Mouse (Mus musculus): ENCODE data around the gene Pcsk4.

Pcsk4 gene

DNA sequence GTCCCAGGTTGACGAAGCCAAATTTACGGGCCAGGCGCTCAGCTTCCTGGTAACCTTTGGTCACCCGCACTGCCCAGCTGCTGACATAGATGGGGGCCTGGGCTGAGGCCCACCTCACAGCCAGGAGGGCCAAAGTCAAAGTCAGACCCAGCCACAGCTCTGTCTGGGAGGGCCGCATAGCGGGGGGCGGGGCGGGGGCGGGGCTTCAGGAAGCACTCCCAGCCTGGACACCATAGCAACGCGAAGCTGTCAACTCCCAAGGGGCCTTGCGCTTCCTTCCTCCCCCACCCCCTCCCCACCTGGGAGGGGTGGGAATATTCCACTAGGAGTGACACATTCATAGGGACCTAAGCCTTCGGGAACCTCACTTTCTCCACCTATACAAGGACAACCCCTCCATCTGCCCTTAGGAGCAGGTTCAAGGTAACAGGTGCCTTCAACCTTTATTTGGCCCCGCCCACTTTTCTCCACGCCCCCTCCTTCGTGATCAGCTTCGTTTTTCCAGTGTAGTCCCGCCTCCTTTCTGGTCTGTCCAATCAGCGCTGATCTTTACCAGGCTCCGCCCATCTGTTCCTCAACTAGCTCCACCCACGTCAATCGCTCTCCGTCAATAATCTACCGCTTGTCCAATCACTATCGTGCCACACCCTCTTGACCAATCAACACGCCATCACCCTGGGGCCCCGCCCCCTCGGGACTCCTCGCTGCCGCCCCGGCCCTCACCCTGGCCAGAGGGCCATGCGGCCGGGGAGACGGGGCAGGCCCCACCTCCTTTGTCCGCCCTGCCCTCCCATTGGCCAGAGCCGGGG is at the start of gene Pcsk4, which contains the start of gene Reep6:
Gene Pcsk4, minus strand, starts transcription at position 226 of the 809 bp plus-strand sequence.
Gene Reep6, plus strand, starts transcription at position 681 of the 809 bp plus-strand sequence.
- peak; percentile 93 for DNase-seq

DNA sequence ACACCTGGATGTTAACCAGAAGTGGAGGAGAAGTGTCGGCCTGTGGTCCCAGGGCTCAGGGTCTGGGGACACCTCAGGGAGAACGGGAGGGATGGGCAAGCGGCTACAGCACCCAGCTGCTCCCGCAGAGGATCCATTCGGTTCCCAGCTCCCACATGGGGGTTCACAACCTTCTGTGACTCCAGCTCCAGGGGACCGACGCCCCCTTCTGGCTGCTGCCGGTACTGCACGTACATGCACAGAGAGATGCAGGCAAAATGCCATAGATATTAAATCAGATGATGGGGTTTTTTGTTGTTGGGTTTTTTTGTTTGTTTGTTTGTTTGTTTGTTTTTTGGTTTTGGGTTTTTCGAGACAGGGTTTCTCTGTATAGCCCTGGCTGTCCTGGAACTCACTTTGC is 48.4 kb upstream of the Pcsk4 start:
- no peak for DNase-seq

- DNase-seq: peak; percentile 79
Observed at GRCm38 (mm10) chr10:80376160-80376559, 46.9 kb upstream of the Pcsk4 start.

DNA sequence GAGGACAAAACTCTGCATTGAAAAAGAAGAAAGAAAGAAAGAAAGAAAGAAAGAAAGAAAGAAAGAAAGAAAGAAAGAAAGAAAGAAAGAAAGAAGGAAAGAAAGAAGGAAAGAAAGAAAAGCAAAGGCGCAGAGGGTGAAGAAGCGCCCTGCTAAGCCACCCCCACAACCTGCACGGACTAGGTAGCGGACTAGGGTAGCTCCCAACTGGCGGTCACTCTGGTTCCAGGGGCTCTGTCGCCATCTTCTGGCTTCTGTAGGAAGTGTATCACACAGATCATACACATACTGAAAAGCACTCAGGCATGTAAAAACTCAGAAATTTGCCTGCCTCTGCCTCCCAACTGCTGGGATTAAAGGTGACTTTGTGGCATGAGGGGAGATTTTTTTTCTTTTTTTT is 44.8 kb upstream of the Pcsk4 start:
- DNase-seq: no peak

DNA sequence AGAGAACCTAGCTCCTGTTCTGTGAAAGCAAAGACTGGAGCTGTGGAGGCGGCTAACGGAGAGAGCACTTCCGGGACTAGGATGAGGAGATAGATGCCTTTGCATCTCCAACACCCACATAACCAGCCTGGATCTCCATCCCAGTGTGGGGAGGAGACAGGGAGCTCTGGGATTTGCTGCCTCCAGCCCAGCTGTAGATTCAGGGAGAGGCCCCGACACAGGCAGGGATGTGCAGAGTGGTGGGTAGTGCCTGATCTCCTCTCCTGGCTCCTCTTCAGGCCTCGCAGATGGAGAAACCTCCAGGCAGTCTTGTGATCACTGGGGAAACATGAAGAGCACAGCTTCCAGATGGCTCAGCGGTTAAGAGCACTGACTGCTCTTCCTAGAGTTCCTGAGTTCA is 43.4 kb upstream of the Pcsk4 start:
- DNase-seq: no peak

GRCm38 (mm10) chr10:80371983-80372382 is 42.7 kb upstream of the Pcsk4 start:
- DNase-seq: no peak

DNA sequence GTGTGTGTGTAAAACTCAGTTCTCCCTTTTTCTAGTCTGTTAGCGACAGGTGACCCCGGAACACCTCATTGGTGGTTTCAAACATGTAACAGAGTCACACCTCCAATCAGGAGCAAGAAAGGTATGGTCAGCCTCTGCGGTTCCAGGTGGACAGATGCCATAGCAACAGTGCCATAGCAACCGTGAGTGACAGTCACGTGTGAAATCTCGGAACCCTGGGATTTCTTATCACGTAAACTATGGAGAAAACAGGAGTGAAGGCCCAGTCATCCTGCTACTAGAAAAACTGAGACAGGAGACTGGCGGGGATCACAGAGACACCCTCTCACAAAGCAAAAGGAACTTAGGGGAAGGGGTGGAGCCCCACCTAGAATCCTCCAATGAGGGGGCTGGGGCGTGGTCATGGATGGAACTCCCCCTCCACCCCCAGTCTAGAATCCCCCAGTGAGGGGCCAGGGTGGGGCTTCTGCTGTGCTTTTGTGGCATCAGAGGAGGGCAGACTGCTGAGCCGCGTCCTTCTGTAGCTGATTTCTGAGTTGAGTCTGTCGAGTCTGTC is 42.2 kb upstream of the Pcsk4 start:
- peak; percentile 56 for DNase-seq

- DNase-seq: no peak
Observed at GRCm38 (mm10) chr10:80369995-80370747, 40.9 kb upstream of the Pcsk4 start.

GRCm38 (mm10) chr10:80368392-80368791 is 39.1 kb upstream of the Pcsk4 start:
- DNase-seq: no peak

DNA sequence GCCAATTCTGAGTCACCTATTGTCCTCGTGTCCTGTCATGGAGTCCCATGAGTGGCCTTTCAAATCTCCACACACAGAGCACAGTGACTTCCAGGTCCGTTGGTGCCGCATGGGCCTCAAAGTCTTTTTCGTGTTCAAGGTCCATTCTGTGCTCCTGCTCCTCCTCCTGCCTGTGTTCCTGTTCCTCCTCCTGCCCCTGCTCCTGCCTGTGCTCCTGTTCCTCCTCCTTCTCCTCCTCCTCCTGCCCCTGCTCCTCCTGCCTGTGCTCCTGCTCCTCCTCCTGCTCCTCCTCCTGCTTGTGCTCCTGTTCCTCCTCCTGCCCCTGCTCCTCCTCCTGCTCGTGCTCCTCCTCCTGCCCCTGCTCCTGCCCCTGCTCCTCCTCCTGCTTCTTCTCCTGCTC is 38.7 kb upstream of the Pcsk4 start:
- DNase-seq: no peak

- DNase-seq: no peak
Observed at GRCm38 (mm10) chr10:80365736-80366135, 36.4 kb upstream of the Pcsk4 start.

GRCm38 (mm10) chr10:80363734-80364133 is 34.4 kb upstream of the Pcsk4 start:
- no peak for DNase-seq

DNA sequence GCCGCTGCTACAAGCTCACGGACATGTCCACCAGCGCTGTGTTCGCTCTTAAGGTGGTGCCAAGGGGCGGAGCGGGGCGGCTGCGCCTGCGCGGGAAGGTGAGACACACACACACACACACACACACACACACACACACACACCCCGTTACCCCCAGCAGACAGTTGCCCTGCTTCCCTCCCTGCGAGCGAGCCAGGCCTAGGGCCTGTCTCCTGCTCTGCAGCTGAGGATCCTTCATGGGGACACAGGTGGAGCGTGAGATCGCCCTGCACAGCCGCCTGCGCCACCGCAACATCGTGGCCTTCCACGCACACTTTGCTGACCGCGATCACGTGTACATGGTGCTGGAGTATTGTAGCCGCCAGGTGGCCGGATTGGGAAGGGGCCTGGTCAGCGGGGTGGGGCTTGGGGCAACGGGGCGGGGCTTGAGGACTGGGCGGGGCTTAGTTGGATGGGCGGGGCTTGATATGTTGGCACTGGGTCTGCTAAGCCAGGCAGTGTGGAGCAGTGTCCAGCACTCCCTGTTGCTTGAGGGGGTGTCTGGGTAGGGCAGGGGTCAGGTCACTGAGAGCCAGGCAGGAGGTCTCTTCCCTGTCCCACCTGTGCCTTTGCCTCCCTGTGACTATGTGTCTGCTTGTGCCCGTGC is 28.8 kb upstream of the Pcsk4 start:
- DNase-seq: no peak

- no peak for DNase-seq
Observed at GRCm38 (mm10) chr10:80357336-80357735, 28.0 kb upstream of the Pcsk4 start.

- DNase-seq: no peak
Observed at GRCm38 (mm10) chr10:80356737-80357136, 27.4 kb upstream of the Pcsk4 start.

GRCm38 (mm10) chr10:80356001-80356682 is 26.8 kb upstream of the Pcsk4 start, which contains the start of gene Plk5:
Plk5 (plus strand) TSS chr10:80356459.
- peak; percentile 52 for DNase-seq

DNA sequence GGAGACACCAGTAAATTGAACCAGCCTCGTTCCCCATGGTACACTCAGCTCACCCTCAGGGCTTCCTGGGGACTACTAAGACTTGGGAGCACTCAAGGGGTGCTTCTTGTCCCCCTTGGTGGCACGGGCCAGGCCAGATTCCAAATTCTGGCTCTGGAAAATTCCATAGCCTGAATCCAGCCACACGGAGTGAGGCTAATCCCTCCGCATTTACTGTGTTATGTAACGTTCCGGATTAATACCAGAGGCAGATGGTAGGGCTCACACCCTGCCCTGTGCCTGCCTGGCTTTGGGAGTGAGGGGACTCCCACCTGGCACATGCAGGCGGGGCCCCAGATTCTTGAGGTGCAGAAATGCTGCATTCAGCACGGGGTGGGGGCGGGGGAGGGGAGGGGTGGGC is 26.1 kb upstream of the Pcsk4 start:
- DNase-seq: no peak

- no peak for DNase-seq
Observed at GRCm38 (mm10) chr10:80352727-80353126, 23.4 kb upstream of the Pcsk4 start.

DNA sequence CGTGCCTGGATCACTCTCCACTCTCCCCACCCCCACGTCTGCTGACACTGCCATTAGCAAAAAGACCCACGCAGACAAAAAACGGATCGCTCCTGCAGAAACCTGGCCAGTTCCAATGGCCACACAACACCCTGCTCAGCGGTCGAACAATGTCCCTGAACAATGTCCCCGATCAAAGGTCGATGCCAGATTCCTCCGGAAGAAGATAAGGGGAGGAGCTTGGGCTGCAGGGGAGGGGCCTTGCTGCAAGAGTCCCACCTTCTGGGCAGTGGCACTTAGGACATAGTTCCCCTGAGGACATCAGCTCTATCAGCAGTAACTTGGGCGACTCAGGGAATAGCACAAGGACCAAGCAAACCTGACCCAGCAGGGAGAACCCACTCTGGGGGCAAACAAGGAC is 22.6 kb upstream of the Pcsk4 start:
- no peak for DNase-seq

DNA sequence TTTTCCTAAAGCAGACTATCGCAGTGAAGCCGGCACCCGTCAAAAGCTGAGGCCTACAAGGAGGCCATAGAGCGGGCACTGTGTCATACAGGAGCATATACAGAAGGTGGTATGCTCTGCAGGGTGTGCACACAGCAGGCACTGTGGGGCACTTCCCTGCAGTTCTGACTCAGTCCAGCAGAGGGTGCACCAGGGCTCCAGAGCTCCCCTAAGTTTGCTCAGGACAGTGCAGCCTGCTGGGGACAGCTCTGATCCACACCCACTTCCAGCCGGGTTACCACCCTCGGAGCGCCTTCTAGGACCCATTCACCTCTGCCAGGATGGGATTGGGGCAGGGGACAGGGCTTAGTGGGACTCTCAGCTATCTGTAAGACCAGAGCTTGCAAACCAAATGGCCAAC is 21.0 kb upstream of the Pcsk4 start:
- DNase-seq: peak; percentile 73

DNA sequence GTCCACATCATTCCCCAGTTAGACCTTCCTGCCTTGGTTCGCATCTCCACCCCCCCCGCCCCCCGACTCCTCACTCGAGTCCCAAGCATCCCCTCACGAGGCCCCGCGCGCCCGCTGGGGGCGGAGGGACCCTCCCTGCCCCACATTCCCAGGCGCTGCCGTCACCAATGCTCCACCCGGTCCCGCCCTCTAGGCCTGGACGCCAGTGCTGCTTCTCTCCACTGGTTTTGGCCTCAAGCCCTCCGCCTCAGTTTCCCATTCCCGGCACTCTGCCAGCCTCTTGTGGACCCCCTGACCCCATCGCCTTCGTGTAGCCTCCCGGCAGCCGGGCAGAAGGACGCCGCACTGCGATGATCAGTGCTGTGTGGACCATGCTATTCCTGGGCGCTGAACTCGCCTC is 19.7 kb upstream of the Pcsk4 start:
- DNase-seq: no peak

GRCm38 (mm10) chr10:80348244-80348781 is 19.0 kb upstream of the Pcsk4 start, which contains the start of gene Adamtsl5:
Adamtsl5 (minus strand) TSS chr10:80348412.
- DNase-seq: no peak
